Mouse (Mus musculus) thymus, adult 2 months (tissue): ENCODE data around the gene Stk24.

Source experiments
- CTCF ChIP-seq: fragments of 200-500 bp; IDR thresholded peaks from 2 replicates; pipeline ENCODE4 v1.5.1; 2012; ENCODE audit warnings: mild to moderate bottlenecking, control low read depth, low read length, moderate library complexity, borderline replicate concordance; ENCODE audit not compliant: control insufficient read depth, poor library complexity, insufficient read depth; ENCODE audit errors: extremely low read depth
- POLR2A ChIP-seq: fragments of 200-500 bp; IDR thresholded peaks from 2 replicates; pipeline ENCODE4 v1.6.1; 2012; ENCODE audit warnings: mild to moderate bottlenecking, low read length, control low read depth, moderate library complexity; ENCODE audit not compliant: control insufficient read depth, poor library complexity, insufficient read depth; ENCODE audit errors: extremely low read depth

DNA sequence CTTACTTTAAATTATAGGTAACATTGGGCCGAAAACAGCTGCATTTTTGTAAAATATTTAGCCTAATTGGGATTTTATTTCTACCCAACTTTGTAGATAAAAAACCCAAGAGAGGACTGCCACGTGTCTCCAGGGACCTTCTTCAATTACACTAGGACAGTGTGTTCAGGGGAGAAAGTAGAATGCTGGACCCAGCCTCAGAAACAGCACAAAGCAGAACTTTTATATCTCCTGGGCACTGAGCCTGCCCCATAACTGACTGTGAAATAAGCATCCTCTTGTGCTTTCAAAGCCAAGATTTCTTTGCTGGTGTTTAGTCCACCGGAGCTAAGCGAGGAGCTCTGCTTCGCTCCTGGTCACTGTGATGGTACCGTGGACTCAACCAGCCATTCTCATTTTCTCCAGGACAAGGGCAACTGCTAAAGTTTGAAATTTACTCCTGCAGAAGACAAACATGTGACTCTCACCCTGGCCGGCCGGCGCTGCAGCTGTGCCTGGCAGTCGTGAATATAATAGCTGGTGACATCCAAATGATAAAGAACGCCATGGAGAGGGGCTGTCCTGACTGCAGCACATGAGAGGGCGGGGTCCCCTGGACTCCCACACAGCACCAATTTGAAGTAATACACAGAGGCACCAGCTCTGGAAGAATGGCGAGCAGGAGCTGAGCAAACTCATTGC is 63.0 kb downstream of the Stk24 start:
- no peak for TF ChIP-seq CTCF
- TF ChIP-seq POLR2A: no peak
